Mouse (Mus musculus) cerebellum, adult 9-10 months (tissue): ENCODE data around the gene Smr3a.

Experiments
- DNase-seq: peaks from one replicate; pipeline ENCODE4 v3.0.0; 2022

Gene Smr3a

GRCm38 (mm10) chr5:88002249-88002648 is at the start of gene Smr3a:
TSS of gene Smr3a (plus strand) at chr5:88002549.
- no peak for DNase-seq

GRCm38 (mm10) chr5:87969201-87969600 is 33.1 kb upstream of the Smr3a start, which contains the start of the genes 2310003L06Rik and Gm28434:
TSS of gene 2310003L06Rik (plus strand) at chr5:87969459.
TSS of gene Gm28434 (plus strand) at chr5:87969517.
- no peak for DNase-seq

DNA sequence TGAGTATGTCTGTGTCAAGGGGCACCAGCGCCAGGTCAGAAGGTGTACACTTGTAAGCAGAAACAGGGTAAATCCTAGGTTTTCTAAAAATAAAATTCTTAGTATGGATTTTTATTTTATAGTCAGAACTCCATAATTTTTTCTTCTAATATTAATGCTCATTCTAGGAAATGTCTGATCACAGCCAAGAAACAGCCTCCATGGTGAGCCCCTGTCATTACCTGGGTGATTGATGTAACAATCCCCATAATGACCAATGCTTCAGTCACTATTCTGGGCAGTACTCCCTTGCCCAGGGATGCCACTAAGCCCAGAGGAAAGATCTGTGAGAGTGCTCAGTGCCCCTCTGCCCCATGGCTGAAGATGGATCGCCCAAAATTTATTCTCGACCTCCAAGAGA is 23.2 kb upstream of the Smr3a start, which contains the start of gene Cabs1:
Cabs1 (plus strand) TSS at position 301 of the 400 bp plus-strand sequence.
- no peak for DNase-seq

DNA sequence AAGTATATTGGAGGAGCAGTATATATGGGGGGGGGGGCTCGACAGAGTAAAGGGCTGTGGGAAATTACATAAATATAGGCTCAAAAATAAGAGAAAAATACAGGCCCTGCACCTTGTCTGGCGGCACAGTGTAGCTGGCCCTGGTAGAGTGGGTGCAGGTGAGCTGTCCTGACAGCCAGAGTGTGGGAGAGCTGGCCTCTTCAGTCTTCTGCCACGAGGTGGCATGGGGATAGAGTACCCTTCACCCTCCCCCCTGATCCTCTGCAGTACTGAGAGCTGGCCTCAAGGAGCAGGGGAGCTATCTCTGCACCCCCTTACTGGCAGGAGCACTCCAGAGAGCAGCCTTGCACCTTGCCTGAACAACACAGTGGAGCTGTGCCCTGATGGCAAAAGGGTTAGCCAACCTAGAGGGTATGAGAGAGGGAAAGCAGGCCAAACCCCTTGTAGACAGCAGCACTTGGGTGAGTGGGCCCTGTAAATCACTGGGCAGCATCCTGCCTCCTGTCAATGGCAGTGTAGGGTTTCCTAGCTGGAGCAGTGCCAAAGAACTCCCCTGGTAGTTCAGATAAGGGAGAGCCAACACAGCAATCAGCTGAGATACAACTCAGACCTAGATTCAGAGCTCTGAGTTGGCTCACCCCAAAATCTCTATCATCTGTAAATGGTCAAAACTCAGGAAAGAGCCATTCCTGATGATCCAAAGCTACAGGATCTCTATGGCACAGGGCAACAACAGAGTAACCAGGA is 19.7 kb upstream of the Smr3a start:
- DNase-seq = no peak

GRCm38 (mm10) chr5:88005241-88005640 is 2.9 kb downstream of the Smr3a start:
- no peak for DNase-seq
